Mouse (Mus musculus) C2C12 (cell line): ENCODE results near the gene Dntt. TPM values are rescaled to one million over a fixed set of nuclear protein-coding genes. Genes with fewer than 3 reads are reported as not detected.

Source experiments
- H3K27me3 ChIP-seq: one replicate; pipeline ENCODE4 v1.6.1; 2011; ENCODE audit not compliant: control insufficient read depth, insufficient read depth, insufficient read length
- H3K36me3 ChIP-seq: one replicate; pipeline ENCODE4 v1.6.1; 2011; ENCODE audit not compliant: control insufficient read depth, insufficient read depth
- H3K4me3 ChIP-seq: one replicate; pipeline ENCODE4 v1.5.1; 2011; ENCODE audit warnings: mild to moderate bottlenecking, control low read depth; ENCODE audit not compliant: poor library complexity, insufficient read depth, severe bottlenecking
- H3K79me2 ChIP-seq: one replicate; pipeline ENCODE4 v1.6.1; 2011; ENCODE audit not compliant: control insufficient read depth, insufficient read depth
- H3K79me3 ChIP-seq: one replicate; pipeline ENCODE4 v1.6.1; 2011; ENCODE audit warnings: low read depth, control low read depth
- H3ac ChIP-seq: one replicate; pipeline ENCODE3; 2011; ENCODE audit warnings: low read depth; ENCODE audit not compliant: control insufficient read depth, insufficient read length
- CEBPB ChIP-seq: IDR thresholded peaks from one replicate; pipeline ENCODE4 v1.6.1; 2011; ENCODE audit warnings: low read depth, mild to moderate bottlenecking, control low read depth, moderate library complexity
- CTCF ChIP-seq: IDR thresholded peaks from one replicate; pipeline ENCODE4 v1.5.1; 2011; ENCODE audit not compliant: control insufficient read depth, insufficient read depth, insufficient read length
- FOSL1 ChIP-seq: IDR thresholded peaks from one replicate; pipeline ENCODE4 v1.8.0; 2011; ENCODE audit warnings: mild to moderate bottlenecking, low read length; ENCODE audit not compliant: poor library complexity, insufficient read depth, severe bottlenecking
- MAX ChIP-seq: IDR thresholded peaks from one replicate; pipeline ENCODE4 v1.6.1; 2011; ENCODE audit warnings: mild to moderate bottlenecking, control low read depth
- MYOD1 ChIP-seq: IDR thresholded peaks from one replicate; pipeline ENCODE4 v1.6.1; 2011; ENCODE audit warnings: low read depth; ENCODE audit not compliant: control insufficient read depth, insufficient read length
- MYOG ChIP-seq: IDR thresholded peaks from one replicate; pipeline ENCODE4 v1.6.1; 2011; ENCODE audit not compliant: control insufficient read depth, insufficient read length; ENCODE audit errors: extremely low read depth
- USF1 ChIP-seq: IDR thresholded peaks from one replicate; pipeline ENCODE4 v1.6.1; 2011; ENCODE audit warnings: low read depth, mild to moderate bottlenecking, control low read depth, moderate library complexity
- polyA plus RNA-seq: library from polyadenylated mRNA; unstranded; fragments of >200 nt; fragmentation: generic; extraction: Trizol; gene quantifications from one replicate; pipeline ENCODE4 v1.2.1, GENCODE M21; 2012; ENCODE audit warnings: missing spikeins

The Dntt gene
- polyA plus RNA-seq, 1 experiment = not detected

GRCm38 (mm10) chr19:41091901-41092300 is 62.8 kb downstream of the Dntt start:
- Histone ChIP-seq H3K4me3 (no peak overlapping the region), H3ac (no peak overlapping the region), H3K36me3 (no peaks in the 10 kb centered on the region), H3K79me2 (no peaks in the 10 kb centered on the region), H3K79me3 (no peaks in the 10 kb centered on the region), H3K27me3 (peaks cover 40% of the 10 kb centered on the region)
- TF ChIP-seq MAX = no peak
- no peak for TF ChIP-seq CEBPB
- TF ChIP-seq USF1 = no peak
- TF ChIP-seq MYOG = no peak
- TF ChIP-seq CTCF = no peak
- TF ChIP-seq MYOD1 = no peak
- TF ChIP-seq FOSL1 = no peak

- TF ChIP-seq FOSL1 (no peak), CTCF (no peak), USF1 (no peak)
- Histone ChIP-seq H3ac (no peak overlapping the region), H3K27me3 (peaks cover 45% of the 10 kb centered on the region), H3K36me3 (no peaks in the 10 kb centered on the region), H3K4me3 (no peak overlapping the region), H3K79me3 (no peaks in the 10 kb centered on the region), H3K79me2 (no peaks in the 10 kb centered on the region)
Observed at GRCm38 (mm10) chr19:41097038-41097437, 68.0 kb downstream of the Dntt start.

DNA sequence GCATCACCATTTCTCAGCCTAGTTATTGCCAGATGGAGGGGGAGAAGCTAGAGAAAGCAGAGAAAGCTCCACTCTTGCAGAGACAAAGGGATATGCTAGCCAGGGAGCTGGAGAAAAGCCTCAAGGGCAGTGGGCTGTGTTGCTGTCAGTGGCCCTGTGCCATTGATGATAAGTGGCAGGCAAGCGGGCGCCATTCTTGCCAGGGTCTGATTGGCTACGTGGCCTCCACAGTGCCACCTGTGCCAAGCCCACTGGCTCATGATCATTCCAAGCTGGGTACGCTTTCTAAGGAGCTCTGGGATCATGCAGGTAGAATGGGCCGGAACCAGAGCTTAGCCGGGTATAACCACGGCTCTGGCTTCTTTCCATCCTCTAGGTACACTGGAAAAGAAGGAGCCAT is 71.8 kb downstream of the Dntt start:
- H3K79me3 ChIP-seq = no peaks in the 10 kb centered on the region
- TF ChIP-seq USF1 = no peak
- no peak for TF ChIP-seq MYOG
- no peak for TF ChIP-seq CTCF
- H3K36me3 ChIP-seq = no peaks in the 10 kb centered on the region
- no peaks in the 10 kb centered on the region for H3K79me2 ChIP-seq
- no peak overlapping the region for H3ac ChIP-seq
- H3K4me3 ChIP-seq = no peak overlapping the region
- peaks cover 61% of the 10 kb centered on the region for H3K27me3 ChIP-seq

- no peaks in the 10 kb centered on the region for H3K79me3 ChIP-seq
- TF ChIP-seq CEBPB (no peak), USF1 (no peak), MYOD1 (no peak)
- H3ac ChIP-seq = no peak overlapping the region
- no peaks in the 10 kb centered on the region for H3K79me2 ChIP-seq
- peaks cover 65% of the 10 kb centered on the region for H3K27me3 ChIP-seq
- H3K4me3 ChIP-seq = no peak overlapping the region
- H3K36me3 ChIP-seq = no peaks in the 10 kb centered on the region
Observed at GRCm38 (mm10) chr19:41101390-41101789, 72.3 kb downstream of the Dntt start.

- no peak overlapping the region for H3K4me3 ChIP-seq
- H3K27me3 ChIP-seq = peaks cover 81% of the 10 kb centered on the region
- no peaks in the 10 kb centered on the region for H3K79me2 ChIP-seq
- H3K36me3 ChIP-seq = no peaks in the 10 kb centered on the region
- no peak overlapping the region for H3ac ChIP-seq
- no peaks in the 10 kb centered on the region for H3K79me3 ChIP-seq
- TF ChIP-seq CEBPB (no peak), MYOG (no peak), MAX (no peak), USF1 (no peak), CTCF (no peak), MYOD1 (no peak), FOSL1 (no peak)
Observed at GRCm38 (mm10) chr19:41104922-41105321, 75.8 kb downstream of the Dntt start.

- Histone ChIP-seq H3K4me3 (no peak overlapping the region), H3K79me3 (no peaks in the 10 kb centered on the region), H3K27me3 (peaks cover 81% of the 10 kb centered on the region), H3K36me3 (no peaks in the 10 kb centered on the region), H3K79me2 (no peaks in the 10 kb centered on the region), H3ac (no peak overlapping the region)
- no peak for TF ChIP-seq MYOG
- no peak for TF ChIP-seq CEBPB
- TF ChIP-seq CTCF = no peak
- TF ChIP-seq MYOD1 = no peak
- no peak for TF ChIP-seq MAX
- TF ChIP-seq USF1 = no peak
- no peak for TF ChIP-seq FOSL1
Observed at GRCm38 (mm10) chr19:41107530-41107929, 78.5 kb downstream of the Dntt start.
